Mouse (Mus musculus) MEL (cell line): ENCODE measurements around the gene Chd2. TPM values are rescaled to one million over a fixed set of nuclear protein-coding genes. Genes with fewer than 3 reads are reported as not detected.
A peak's percentile ranks its signal among the peaks of the same experiment; 100 is the strongest.

Source experiments
- DNase-seq: peaks from one replicate; pipeline ENCODE4 v3.0.0; 2011; ENCODE audit warnings: low read depth, low spot score
- H3K27ac ChIP-seq: 2 replicates; pipeline ENCODE4 v1.5.1; 2012; ENCODE audit warnings: low read depth, mild to moderate bottlenecking, control low read depth, low read length, moderate library complexity; ENCODE audit not compliant: control insufficient read depth
- H3K27me3 ChIP-seq, 2 experiments: fragments of 150-350 bp in 1 of 2; sonication (generic) in 1 of 2; 2 replicates each; pipeline ENCODE4 v1.6.1; 2012; ENCODE audit warnings: low read length in 2 of 2, mild to moderate bottlenecking in 2 of 2, improper control_type of control experiment in 1 of 2, moderate library complexity in 1 of 2; ENCODE audit not compliant: insufficient read depth in 2 of 2, control insufficient read depth in 1 of 2
- H3K36me3 ChIP-seq, 2 experiments: 2 replicates each; pipeline ENCODE4 v1.6.1; 2012 to 2014; ENCODE audit warnings: low read length in 2 of 2, improper control_type of control experiment in 1 of 2, inconsistent platforms in 1 of 2, mild to moderate bottlenecking in 1 of 2; ENCODE audit not compliant: insufficient read depth in 2 of 2, control insufficient read depth in 1 of 2
- H3K4me1 ChIP-seq, 2 experiments: fragments of 150-350 bp in 1 of 2; sonication (generic) in 1 of 2; 2 replicates each; pipeline ENCODE4 v1.6.1; 2012; ENCODE audit warnings: low read length in 2 of 2, improper control_type of control experiment in 1 of 2, mild to moderate bottlenecking in 1 of 2; ENCODE audit not compliant: insufficient read depth in 2 of 2, control insufficient read depth in 1 of 2
- H3K4me3 ChIP-seq, 2 experiments: fragments of 150-350 bp in 1 of 2; sonication (generic) in 1 of 2; 2 replicates each; pipeline ENCODE4 v1.5.1; 2012; ENCODE audit warnings: low read depth in 2 of 2, low read length in 2 of 2, mild to moderate bottlenecking in 2 of 2, moderate library complexity in 2 of 2, control low read depth in 1 of 2, improper control_type of control experiment in 1 of 2; ENCODE audit not compliant: control insufficient read depth in 1 of 2, insufficient read depth in 1 of 2
- H3K79me2 ChIP-seq: 2 replicates; pipeline ENCODE4 v1.6.1; 2012; ENCODE audit warnings: mild to moderate bottlenecking, low read length, moderate library complexity; ENCODE audit not compliant: control insufficient read depth, poor library complexity, insufficient read depth
- H3K9ac ChIP-seq: 2 replicates; pipeline ENCODE4 v1.6.1; 2012; ENCODE audit warnings: low read depth, mild to moderate bottlenecking, control low read depth, low read length, moderate library complexity; ENCODE audit not compliant: control insufficient read depth, poor library complexity, severe bottlenecking
- H3K9me3 ChIP-seq: fragments of 150-350 bp; sonication (generic); replicated peaks from 2 replicates; pipeline ENCODE4 v1.6.1; 2012; ENCODE audit warnings: mild to moderate bottlenecking, low read length, improper control_type of control experiment, moderate library complexity; ENCODE audit not compliant: insufficient read depth
- CHD1 ChIP-seq: IDR thresholded peaks from 2 replicates; pipeline ENCODE4 v1.6.1; 2012; ENCODE audit warnings: low read depth, mild to moderate bottlenecking, inconsistent platforms, low read length, improper control_type of control experiment
- CTCF ChIP-seq, 3 experiments: IDR thresholded peaks in 2 of 3; conservative IDR thresholded peaks in 1 of 3; 2 replicates each; pipeline ENCODE4 v1.5.1; 2011 to 2012; ENCODE audit warnings: low read length in 3 of 3, low read depth in 2 of 3, mild to moderate bottlenecking in 2 of 3, improper control_type of control experiment in 1 of 3, inconsistent platforms in 1 of 3, mixed read lengths in 1 of 3, moderate library complexity in 1 of 3; ENCODE audit not compliant: control insufficient read depth in 1 of 3, insufficient read depth in 1 of 3, poor library complexity in 1 of 3, severe bottlenecking in 1 of 3
- EP300 ChIP-seq, 2 experiments: IDR thresholded peaks; 2 replicates each; pipeline ENCODE4 v1.6.1; 2011; ENCODE audit warnings: improper control_type of control experiment in 2 of 2, low read length in 2 of 2, low read depth in 1 of 2, mild to moderate bottlenecking in 1 of 2
- ETS1 ChIP-seq: IDR thresholded peaks from 2 replicates; pipeline ENCODE4 v1.6.1; 2012; ENCODE audit warnings: low read depth, mild to moderate bottlenecking, inconsistent platforms, low read length, improper control_type of control experiment, moderate library complexity
- MAFK ChIP-seq: IDR thresholded peaks from 2 replicates; pipeline ENCODE4 v1.6.1; 2011; ENCODE audit warnings: low read depth, mild to moderate bottlenecking, low read length, improper control_type of control experiment, borderline replicate concordance
- MXI1 ChIP-seq: IDR thresholded peaks from 2 replicates; pipeline ENCODE4 v1.6.1; 2011; ENCODE audit warnings: mild to moderate bottlenecking, low read depth, low read length, improper control_type of control experiment
- MYC ChIP-seq: IDR thresholded peaks from 2 replicates; pipeline ENCODE4 v1.6.1; 2011; ENCODE audit warnings: low read depth, mild to moderate bottlenecking, low read length, improper control_type of control experiment, moderate library complexity
- NRF1 ChIP-seq: IDR thresholded peaks from 2 replicates; pipeline ENCODE4 v1.6.1; 2014; ENCODE audit warnings: low read depth, mild to moderate bottlenecking, inconsistent platforms, low read length, improper control_type of control experiment, moderate library complexity; ENCODE audit not compliant: poor library complexity, insufficient read depth, severe bottlenecking
- POLR2A ChIP-seq, 2 experiments: IDR thresholded peaks; 2 replicates each; pipeline ENCODE4 v1.6.1; 2011 to 2012; ENCODE audit warnings: low read length in 2 of 2, mild to moderate bottlenecking in 2 of 2, control low read depth in 1 of 2, improper control_type of control experiment in 1 of 2, low read depth in 1 of 2, moderate library complexity in 1 of 2; ENCODE audit not compliant: control insufficient read depth in 1 of 2, insufficient read depth in 1 of 2, poor library complexity in 1 of 2
- POLR2AphosphoS5 ChIP-seq: IDR thresholded peaks from 2 replicates; pipeline ENCODE4 v1.6.1; 2012; ENCODE audit warnings: low read depth, borderline replicate concordance, mild to moderate bottlenecking, inconsistent platforms, low read length, moderate library complexity, mixed read lengths
- RAD21 ChIP-seq: IDR thresholded peaks from 2 replicates; pipeline ENCODE4 v1.6.1; 2011; ENCODE audit warnings: mild to moderate bottlenecking, low read depth, low read length, improper control_type of control experiment
- RCOR1 ChIP-seq: IDR thresholded peaks from 2 replicates; pipeline ENCODE4 v1.6.1; 2012; ENCODE audit warnings: low read depth, mild to moderate bottlenecking, inconsistent platforms, low read length, improper control_type of control experiment
- SIN3A ChIP-seq: IDR thresholded peaks from 2 replicates; pipeline ENCODE4 v1.6.1; 2012; ENCODE audit warnings: low read length, improper control_type of control experiment, inconsistent platforms
- SMC3 ChIP-seq: IDR thresholded peaks from 2 replicates; pipeline ENCODE4 v1.6.1; 2011; ENCODE audit warnings: low read depth, low read length, improper control_type of control experiment
- ZC3H11A ChIP-seq: IDR thresholded peaks from 2 replicates; pipeline ENCODE4 v1.6.1; 2012; ENCODE audit warnings: low read depth, mild to moderate bottlenecking, inconsistent platforms, low read length, improper control_type of control experiment
- ZMIZ1 ChIP-seq: IDR thresholded peaks from 2 replicates; pipeline ENCODE4 v1.6.1; 2012; ENCODE audit warnings: low read depth, mild to moderate bottlenecking, inconsistent platforms, low read length, improper control_type of control experiment, moderate library complexity
- ZNF384 ChIP-seq: IDR thresholded peaks from 2 replicates; pipeline ENCODE4 v1.6.1; 2012; ENCODE audit warnings: low read depth, mild to moderate bottlenecking, inconsistent platforms, low read length, improper control_type of control experiment
- polyA plus RNA-seq, 2 experiments: library from polyadenylated mRNA; stranded (reverse) in 1 of 2; unstranded in 1 of 2; fragments of >175 nt in 1 of 2; fragments of >200 nt in 1 of 2; gene quantifications; 2 replicates each; pipeline versions ENCODE4 v1.2.1 to v1.2.4; 2012; ENCODE audit warnings: low replicate concordance in 2 of 2, low read depth in 1 of 2; ENCODE audit not compliant: insufficient read length in 2 of 2, insufficient read depth in 1 of 2, missing spikeins in 1 of 2
- total RNA-seq: library from RNA; depleted of rRNA; stranded (reverse); fragments of 300-350 nt; gene quantifications from 2 replicates; pipeline ENCODE4 v1.2.3, GENCODE M21; 2012

Chd2 gene
- total and polyA plus RNA-seq, 3 experiments, result 9.9 to 275 (median 21.4) TPM

- peaks cover 4 to 40% of the 10 kb centered on the region in 2 experiments; a peak in 3 of 4 replicates for H3K36me3 ChIP-seq
- H3K27ac ChIP-seq, result no peak overlapping the region
- peak; percentile 68 for DNase-seq
- H3K4me3 ChIP-seq, result no peak overlapping the region
- H3K4me1 ChIP-seq, result peaks cover 10 to 16% of the 10 kb centered on the region in 2 experiments
- H3K9ac ChIP-seq, result no peak overlapping the region
- H3K79me2 ChIP-seq, result peaks cover 24% of the 10 kb centered on the region
- no peaks in the 10 kb centered on the region for H3K27me3 ChIP-seq
- no peaks in the 10 kb centered on the region for H3K9me3 ChIP-seq
- TF ChIP-seq ETS1 (0 out of 2 replicates have a peak, but pooled peaks have one; percentile 20), MAFK (no peak), POLR2AphosphoS5 (no peak), MXI1 (no peak), EP300 (IDR thresholded peaks at IDR 0.05; ENCODE audit: low read depth in 1 of 2, low read length in 2 of 2) (peak in 1 of 2 experiments; percentile 15; a peak in 1 of 4 replicates)
These were observed 14.4 kb downstream of the Chd2 start for GRCm38 (mm10) chr7:73527225-73527624.

GRCm38 (mm10) chr7:73524454-73524952 lies 17.1 kb downstream of the Chd2 start:
- no peak overlapping the region for H3K27ac ChIP-seq
- no peaks in the 10 kb centered on the region for H3K27me3 ChIP-seq
- H3K36me3 ChIP-seq, result peaks cover 3 to 26% of the 10 kb centered on the region in 2 experiments; a peak in 3 of 4 replicates
- no peak for TF ChIP-seq CHD1
- peak; percentile 91 for TF ChIP-seq ZC3H11A
- TF ChIP-seq SIN3A, result 0 out of 2 replicates have a peak, but pooled peaks have one; percentile 20
- TF ChIP-seq ZNF384, result peak; percentile 58; the same call in 1 of the 2 replicates
- TF ChIP-seq CTCF (IDR thresholded peaks at IDR 0.05 in 2 of 3, conservative IDR thresholded peaks at IDR 0.05 in 1 of 3; ENCODE audit: control insufficient read depth in 1 of 3, insufficient read depth in 1 of 3, low read depth in 2 of 3, low read length in 3 of 3, poor library complexity in 1 of 3, severe bottlenecking in 1 of 3), result peak; percentile 62 to 90 (median 88)
- no peak for TF ChIP-seq POLR2A (IDR thresholded peaks at IDR 0.05; ENCODE audit: control insufficient read depth in 1 of 2, insufficient read depth in 1 of 2, low read depth in 1 of 2, low read length in 2 of 2, poor library complexity in 1 of 2)
- TF ChIP-seq ZMIZ1, result no peak
- no peak for TF ChIP-seq RCOR1
- TF ChIP-seq ETS1, result no peak
- TF ChIP-seq RAD21, result peak; percentile 90
- TF ChIP-seq NRF1, result no peak
- TF ChIP-seq MYC, result no peak
- TF ChIP-seq SMC3, result peak; percentile 90
- DNase-seq, result peak; percentile 75
- no peak overlapping the region for H3K4me3 ChIP-seq
- no peaks in the 10 kb centered on the region for H3K9me3 ChIP-seq
- peaks cover 3 to 12% of the 10 kb centered on the region in 2 experiments; a peak in 3 of 4 replicates for H3K4me1 ChIP-seq
- peaks cover 9% of the 10 kb centered on the region for H3K79me2 ChIP-seq
- H3K9ac ChIP-seq, result no peak overlapping the region
